Mouse (Mus musculus) ES-Bruce4 (cell line): ENCODE measurements at regions not wholly inside any gene's neighbourhood (a gene's known extent, or its start where the extent isn't known, plus 50 kb on each side); places are given as distances from the start of the nearest gene placed in this dataset.

Source experiments
- CTCF ChIP-seq: IDR thresholded peaks from one replicate; pipeline ENCODE4 v1.8.1; 2011; ENCODE audit warnings: low read depth, low read length
- EP300 ChIP-seq: IDR thresholded peaks from 2 replicates; pipeline ENCODE4 v1.6.1; 2011; ENCODE audit warnings: low read depth, low read length; ENCODE audit not compliant: insufficient read depth
- POLR2A ChIP-seq: IDR thresholded peaks from one replicate; pipeline ENCODE4 v1.8.1; 2011; ENCODE audit warnings: low read length; ENCODE audit not compliant: insufficient read depth

DNA sequence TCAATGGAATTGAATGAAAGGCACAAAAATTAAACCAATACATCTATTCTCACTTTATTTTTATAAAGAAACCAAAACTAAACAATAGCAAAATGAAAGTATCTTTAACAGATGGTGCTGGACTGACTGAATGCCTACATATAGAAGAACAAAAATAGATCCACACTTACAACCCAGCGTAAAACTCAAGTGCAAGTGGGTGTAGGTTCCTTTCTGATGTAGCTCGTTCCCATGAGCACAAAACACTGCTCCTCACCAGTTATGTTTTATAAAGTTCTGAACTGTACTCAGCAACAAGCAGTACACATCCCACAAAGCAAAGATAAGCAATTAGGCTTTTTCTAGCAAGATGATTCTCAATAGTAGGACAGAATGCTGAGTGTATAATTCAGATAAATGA lies 507.4 kb upstream of the Kif2b start:
- TF ChIP-seq EP300: no peak
- no peak for TF ChIP-seq CTCF
- TF ChIP-seq POLR2A: no peak
